20 mouse cellular contexts compared by ENCODE assay signal in genomic region chr4:7996923-7997574, GRCm38 (mm10).
DNase-seq lines count a peak whose midpoint lies in the region; ATAC-seq lines count a peak whose summit lies in the region.
"Had no signal": no experiment of that assay in that cellular context is flagged by ENCODE, and none has a peak within 500 bp of the region (broad histone marks: within the 10 kb centered on the region; RNA-seq: fewer than 3 reads in every experiment).

No protein-coding gene starts in this region.

- 29% methylated on average over 6 of the region's 6 CpGs for WGBS in hindbrain, embryonic 11.5 days
- 21% methylated on average over 6 of the region's 6 CpGs for WGBS in hindbrain, embryonic 16.5 days
- 15% methylated on average over 6 of the region's 6 CpGs for WGBS in forebrain, embryonic 11.5 days
- WGBS in midbrain, embryonic 13.5 days, result 13% methylated on average over 6 of the region's 6 CpGs

- no peak overlapping the region for H3K9ac ChIP-seq in hindbrain, embryonic 11.5 days (ENCODE audit: low read depth, low read length)
- H3K9ac ChIP-seq in hindbrain, embryonic 16.5 days (ENCODE audit: low read depth, low read length), result no peak overlapping the region
- no peak overlapping the region for H3K9ac ChIP-seq in forebrain, embryonic 11.5 days (ENCODE audit: low read length)
- H3K9ac ChIP-seq in midbrain, embryonic 13.5 days (replicated peaks), result no peak overlapping the region
- H3K9ac ChIP-seq: hindbrain, embryonic 13.5 days had no signal

- H3K4me3 ChIP-seq in hindbrain, embryonic 11.5 days (ENCODE audit: low read depth, low read length), result no peak overlapping the region
- no peak overlapping the region for H3K4me3 ChIP-seq in hindbrain, embryonic 16.5 days (ENCODE audit: low read length)
- no peak overlapping the region for H3K4me3 ChIP-seq in forebrain, embryonic 11.5 days (ENCODE audit: low read depth, low read length)
- no peak overlapping the region for H3K4me3 ChIP-seq in midbrain, embryonic 13.5 days (replicated peaks)
- H3K4me3 ChIP-seq: erythroblast, embryonic 14.5 days; hindbrain, embryonic 13.5 days; megakaryocyte, embryonic 14.5 days had no signal

- no peaks in the 10 kb centered on the region for H3K9me3 ChIP-seq in hindbrain, embryonic 11.5 days (ENCODE audit: control insufficient read depth, low read length)
- H3K9me3 ChIP-seq in hindbrain, embryonic 16.5 days (ENCODE audit: control insufficient read depth, low read length), result no peaks in the 10 kb centered on the region
- 0 out of 2 replicates have a peak, but pooled peaks cover 2% of the 10 kb centered on the region for H3K9me3 ChIP-seq in forebrain, embryonic 11.5 days (ENCODE audit: control insufficient read depth, low read length)
- H3K9me3 ChIP-seq in midbrain, embryonic 13.5 days, result no peaks in the 10 kb centered on the region
- H3K9me3 ChIP-seq: hindbrain, embryonic 13.5 days; megakaryocyte, embryonic 14.5 days had no signal

- H3K36me3 ChIP-seq in hindbrain, embryonic 11.5 days (ENCODE audit: control insufficient read depth, insufficient read depth, low read length), result no peaks in the 10 kb centered on the region
- H3K36me3 ChIP-seq in hindbrain, embryonic 16.5 days (ENCODE audit: control insufficient read depth, insufficient read depth, low read length), result no peaks in the 10 kb centered on the region
- H3K36me3 ChIP-seq in forebrain, embryonic 11.5 days (ENCODE audit: control insufficient read depth, insufficient read depth, low read length), result no peaks in the 10 kb centered on the region
- H3K36me3 ChIP-seq in midbrain, embryonic 13.5 days, result no peaks in the 10 kb centered on the region
- H3K36me3 ChIP-seq: hindbrain, embryonic 13.5 days had no signal

- H3K4me2 ChIP-seq in hindbrain, embryonic 11.5 days (replicated peaks; ENCODE audit: low read depth, low read length), result no peak overlapping the region
- no peak overlapping the region for H3K4me2 ChIP-seq in hindbrain, embryonic 16.5 days (ENCODE audit: low read length)
- H3K4me2 ChIP-seq in forebrain, embryonic 11.5 days (ENCODE audit: low read depth, low read length, severe bottlenecking), result no peak overlapping the region
- H3K4me2 ChIP-seq in midbrain, embryonic 13.5 days (replicated peaks), result no peak overlapping the region
- H3K4me2 ChIP-seq: hindbrain, embryonic 13.5 days; liver, embryonic 11.5 days had no signal

- DNase-seq in hindbrain, embryonic 11.5 days (ENCODE audit: low spot score), result peak; percentile 36
- DNase-seq in embryo, embryonic 10 days (ENCODE audit: low spot score), result peak; percentile 61
- peak; percentile 53 for DNase-seq in forebrain, embryonic 11.5 days (ENCODE audit: low spot score)
- no peak for DNase-seq in right cerebral cortex, postnatal 10 days (ENCODE audit: low spot score in 2 of 2)
- no peak for DNase-seq in frontal cortex, postnatal 14 days (ENCODE audit: low spot score in 2 of 2)
- DNase-seq in cerebellum, postnatal 14 days, result no peak
- DNase-seq: cerebellum, adult 9-10 months; gastrocnemius, postnatal 25 days; kidney, adult 9 months; kidney, postnatal 25 days; lung, adult 18-20 months; lung, postnatal 14 days; thymus, postnatal 25 days had no signal

- no peak overlapping the region for H3K27ac ChIP-seq in hindbrain, embryonic 11.5 days (ENCODE audit: low read depth, low read length)
- no peak overlapping the region for H3K27ac ChIP-seq in hindbrain, embryonic 16.5 days (ENCODE audit: low read depth, low read length)
- H3K27ac ChIP-seq in forebrain, embryonic 11.5 days (ENCODE audit: low read depth, low read length), result no peak overlapping the region
- no peak overlapping the region for H3K27ac ChIP-seq in midbrain, embryonic 13.5 days
- H3K27ac ChIP-seq: hindbrain, embryonic 13.5 days had no signal

- no peaks in the 10 kb centered on the region for H3K27me3 ChIP-seq in hindbrain, embryonic 11.5 days (ENCODE audit: control insufficient read depth, insufficient read depth, low read length)
- H3K27me3 ChIP-seq in hindbrain, embryonic 16.5 days (replicated peaks; ENCODE audit: control insufficient read depth, insufficient read depth, low read length), result no peaks in the 10 kb centered on the region
- H3K27me3 ChIP-seq in forebrain, embryonic 11.5 days (ENCODE audit: control insufficient read depth, insufficient read depth, low read length), result peaks cover 6% of the 10 kb centered on the region; the same call in 1 of the 2 replicates
- no peaks in the 10 kb centered on the region for H3K27me3 ChIP-seq in midbrain, embryonic 13.5 days
- H3K27me3 ChIP-seq: CH12.LX; hindbrain, embryonic 13.5 days; megakaryocyte, embryonic 14.5 days had no signal

- peak; percentile 68; the same call in 1 of the 2 replicates for ATAC-seq in hindbrain, embryonic 11.5 days (ENCODE audit: low FRiP score)
- ATAC-seq in hindbrain, embryonic 16.5 days, result no peak
- peak; percentile 91 for ATAC-seq in forebrain, embryonic 11.5 days (replicated peaks; ENCODE audit: low FRiP score)
- ATAC-seq in midbrain, embryonic 13.5 days, result peak; percentile 55; the same call in 1 of the 2 replicates

- H3K4me1 ChIP-seq in hindbrain, embryonic 11.5 days (replicated peaks; ENCODE audit: control insufficient read depth, insufficient read depth, low read length), result no peaks in the 10 kb centered on the region
- H3K4me1 ChIP-seq in hindbrain, embryonic 16.5 days (ENCODE audit: control insufficient read depth, insufficient read depth, low read depth, low read length), result no peaks in the 10 kb centered on the region
- H3K4me1 ChIP-seq in forebrain, embryonic 11.5 days (replicated peaks; ENCODE audit: control insufficient read depth, insufficient read depth, low read length), result peaks cover 2% of the 10 kb centered on the region; the same call in 1 of the 2 replicates
- H3K4me1 ChIP-seq in midbrain, embryonic 13.5 days (replicated peaks), result peaks cover 8% of the 10 kb centered on the region
- H3K4me1 ChIP-seq: megakaryocyte, embryonic 14.5 days had no signal

Comparison
In these comparisons a context has a peak if more than half of its experiments do, and no peak if none do; other contexts are left out.
1. DNase-seq: peak in hindbrain, embryonic 11.5 days (single experiment), embryo, embryonic 10 days (single experiment) and forebrain, embryonic 11.5 days (single experiment); none in right cerebral cortex, postnatal 10 days (0 of 2), frontal cortex, postnatal 14 days (0 of 2) and cerebellum, postnatal 14 days (0 of 2).